Mouse (Mus musculus) lung, embryonic 16.5 days (tissue): ENCODE measurements at regions not wholly inside any gene's neighbourhood (a gene's known extent, or its start where the extent isn't known, plus 50 kb on each side); places are given as distances from the start of the nearest gene placed in this dataset.

Experiments
- ATAC-seq: fragments of 200-750 bp; cut with Nextera tagmentation; 2 replicates; pipeline ENCODE4 v1.8.0; 2017; ENCODE audit warnings: low read depth, mild to moderate bottlenecking, moderate library complexity
- H3K27ac ChIP-seq: fragments of 300-500 bp; sonication (generic); 2 replicates; pipeline ENCODE4 v1.5.1; 2014; ENCODE audit warnings: mild to moderate bottlenecking, control low read depth, low read length
- H3K27me3 ChIP-seq: fragments of 300-500 bp; sonication (generic); 2 replicates; pipeline ENCODE4 v1.6.1; 2014; ENCODE audit warnings: low read depth, low read length, mixed read lengths; ENCODE audit not compliant: control insufficient read depth, insufficient read depth
- H3K36me3 ChIP-seq: fragments of 300-500 bp; sonication (generic); 2 replicates; pipeline ENCODE4 v1.6.1; 2014; ENCODE audit warnings: low read length; ENCODE audit not compliant: control insufficient read depth, insufficient read depth
- H3K4me1 ChIP-seq: fragments of 300-500 bp; sonication (generic); replicated peaks from 2 replicates; pipeline ENCODE4 v1.6.1; 2014; ENCODE audit warnings: low read length, mixed read lengths; ENCODE audit not compliant: control insufficient read depth, insufficient read depth
- H3K4me2 ChIP-seq: fragments of 300-500 bp; sonication (generic); 2 replicates; pipeline ENCODE4 v1.6.1; 2014; ENCODE audit warnings: low read depth, low read length, control low read depth
- H3K4me3 ChIP-seq: fragments of 300-500 bp; sonication (generic); 2 replicates; pipeline ENCODE4 v1.5.1; 2014; ENCODE audit warnings: mild to moderate bottlenecking, low read length, control low read depth
- H3K9ac ChIP-seq: fragments of 300-500 bp; sonication (generic); 2 replicates; pipeline ENCODE4 v1.6.1; 2014; ENCODE audit warnings: low read length, control low read depth
- H3K9me3 ChIP-seq: fragments of 300-500 bp; sonication (generic); 2 replicates; pipeline ENCODE4 v1.6.1; 2016; ENCODE audit warnings: low read length; ENCODE audit not compliant: control insufficient read depth
- WGBS: fragments of 180-500 bp; shearing (Covaris S2); extraction: QIAGEN DNeasy Blood & Tissue Kit; methylation state at CpG from one replicate; pipeline ENCODE4 v1.1.7; 2014; 5-methylcytosine and 5-hydroxymethylcytosine counted together

GRCm38 (mm10) chr1:35109801-35110200, 260.0 kb downstream of the Plekhb2 start:
- Histone ChIP-seq H3K9ac (no peak overlapping the region), H3K27me3 (no peaks in the 10 kb centered on the region), H3K4me1 (no peaks in the 10 kb centered on the region), H3K9me3 (no peaks in the 10 kb centered on the region), H3K27ac (no peak overlapping the region), H3K36me3 (no peaks in the 10 kb centered on the region), H3K4me3 (no peak overlapping the region), H3K4me2 (no peak overlapping the region)
- no peak for ATAC-seq
- WGBS: 68% methylated on average over 1 of the region's 1 CpGs

DNA sequence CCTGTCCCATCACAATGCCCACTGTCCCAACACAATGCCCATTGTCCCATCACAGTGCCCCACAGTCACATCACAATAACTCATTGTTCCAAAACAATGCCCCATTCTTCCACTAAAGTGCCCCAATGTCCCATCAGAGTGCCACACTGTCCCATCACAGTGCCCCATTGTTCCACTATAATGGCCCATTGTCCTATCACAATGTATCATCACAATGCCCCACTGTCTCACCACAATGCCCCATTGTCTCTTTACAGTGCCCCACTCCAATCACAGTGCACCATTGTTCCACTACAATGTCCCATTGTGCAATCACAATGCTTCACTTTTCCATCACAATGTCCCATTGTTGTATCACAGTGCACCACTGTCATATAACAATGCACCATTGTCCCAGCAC, 265.7 kb downstream of the Plekhb2 start:
- no peak overlapping the region for H3K4me2 ChIP-seq
- H3K4me3 ChIP-seq: no peak overlapping the region
- no peaks in the 10 kb centered on the region for H3K27me3 ChIP-seq
- H3K36me3 ChIP-seq: no peaks in the 10 kb centered on the region
- H3K9ac ChIP-seq: no peak overlapping the region
- H3K4me1 ChIP-seq: no peaks in the 10 kb centered on the region
- no peak overlapping the region for H3K27ac ChIP-seq
- ATAC-seq: no peak
- peaks cover 12% of the 10 kb centered on the region for H3K9me3 ChIP-seq

GRCm38 (mm10) chr1:35137907-35138306, 288.1 kb downstream of the Plekhb2 start:
- Histone ChIP-seq H3K9me3 (no peaks in the 10 kb centered on the region), H3K4me2 (no peak overlapping the region), H3K27me3 (no peaks in the 10 kb centered on the region), H3K36me3 (no peaks in the 10 kb centered on the region), H3K9ac (no peak overlapping the region), H3K27ac (no peak overlapping the region), H3K4me3 (no peak overlapping the region), H3K4me1 (no peaks in the 10 kb centered on the region)
- 82% methylated on average over 3 of the region's 3 CpGs for WGBS
- no peak for ATAC-seq

- no peaks in the 10 kb centered on the region for H3K4me1 ChIP-seq
- no peak overlapping the region for H3K4me2 ChIP-seq
These were observed 299.3 kb downstream of the Plekhb2 start for GRCm38 (mm10) chr1:35149036-35149435.

GRCm38 (mm10) chr1:35162506-35162905, 312.7 kb downstream of the Plekhb2 start:
- no peak overlapping the region for H3K4me3 ChIP-seq
- no peak overlapping the region for H3K4me2 ChIP-seq
- H3K36me3 ChIP-seq: no peaks in the 10 kb centered on the region
- no peaks in the 10 kb centered on the region for H3K4me1 ChIP-seq
- ATAC-seq: no peak
- no peaks in the 10 kb centered on the region for H3K9me3 ChIP-seq
- no peaks in the 10 kb centered on the region for H3K27me3 ChIP-seq
- no peak overlapping the region for H3K27ac ChIP-seq
- H3K9ac ChIP-seq: no peak overlapping the region

More at GRCm38 (mm10) chr1:35149036-35149435, 299.3 kb downstream of the Plekhb2 start:
- no peaks in the 10 kb centered on the region for H3K27me3 ChIP-seq
- no peak for ATAC-seq
- no peaks in the 10 kb centered on the region for H3K9me3 ChIP-seq
- H3K27ac ChIP-seq: no peak overlapping the region
- no peaks in the 10 kb centered on the region for H3K36me3 ChIP-seq
- H3K9ac ChIP-seq: no peak overlapping the region
- H3K4me3 ChIP-seq: no peak overlapping the region

DNA sequence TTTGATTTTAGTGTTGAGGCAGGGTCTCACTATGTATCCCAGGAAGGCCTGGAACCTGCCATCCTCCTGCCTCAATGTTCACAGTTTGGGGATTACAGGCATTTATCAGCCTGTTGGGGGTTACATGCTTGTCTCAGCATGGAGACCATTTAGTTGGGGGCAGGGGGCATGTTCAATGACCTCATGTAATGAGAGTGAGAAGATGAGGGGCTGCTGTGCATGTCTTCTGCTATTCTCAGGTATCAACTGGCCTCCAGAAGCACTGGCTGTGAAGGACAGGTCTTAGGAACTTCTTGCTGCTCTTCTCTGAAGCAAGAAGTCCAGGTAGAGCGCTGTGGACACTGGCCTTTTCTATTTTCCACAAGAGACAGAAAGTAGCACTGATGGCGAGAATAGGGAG, 350.9 kb downstream of the Plekhb2 start:
- Histone ChIP-seq H3K36me3 (no peaks in the 10 kb centered on the region), H3K9ac (no peak overlapping the region), H3K27ac (no peak overlapping the region), H3K9me3 (no peaks in the 10 kb centered on the region; the same call in 1 of the 2 replicates), H3K4me2 (no peak overlapping the region), H3K4me1 (no peaks in the 10 kb centered on the region), H3K27me3 (no peaks in the 10 kb centered on the region), H3K4me3 (no peak overlapping the region)
- WGBS: 69% methylated on average over 2 of the region's 2 CpGs
- ATAC-seq: no peak

GRCm38 (mm10) chr1:35201083-35201879, 351.5 kb downstream of the Plekhb2 start:
- no peaks in the 10 kb centered on the region for H3K27me3 ChIP-seq
- peaks cover 3% of the 10 kb centered on the region for H3K9me3 ChIP-seq
- no peak overlapping the region for H3K27ac ChIP-seq
- no peak overlapping the region for H3K9ac ChIP-seq
- no peak overlapping the region for H3K4me2 ChIP-seq
- no peaks in the 10 kb centered on the region for H3K4me1 ChIP-seq
- 65% methylated on average over 7 of the region's 7 CpGs for WGBS
- ATAC-seq: no peak
- no peaks in the 10 kb centered on the region for H3K36me3 ChIP-seq
- no peak overlapping the region for H3K4me3 ChIP-seq

DNA sequence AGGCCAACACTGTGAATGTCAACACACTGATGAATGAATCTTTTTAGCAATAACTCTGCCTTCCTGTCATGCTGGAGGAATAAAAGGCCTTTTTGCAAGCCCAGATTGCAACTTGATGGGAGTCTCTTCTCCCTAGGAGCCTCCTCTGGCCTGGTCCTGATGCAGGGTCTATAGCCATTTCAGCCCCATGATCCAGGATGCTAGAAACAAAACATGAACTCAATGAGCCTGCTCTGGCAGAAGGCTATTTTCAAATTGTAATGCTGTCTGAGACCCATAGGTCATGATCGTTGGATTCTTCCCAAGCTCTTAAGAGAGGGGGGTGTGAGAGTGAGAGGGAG, 352.1 kb downstream of the Plekhb2 start:
- no peak overlapping the region for H3K4me3 ChIP-seq
- no peak for ATAC-seq
- H3K27ac ChIP-seq: no peak overlapping the region
- WGBS: 61% methylated on average over 1 of the region's 1 CpGs
- peaks cover 3% of the 10 kb centered on the region for H3K9me3 ChIP-seq
- no peaks in the 10 kb centered on the region for H3K36me3 ChIP-seq
- H3K4me2 ChIP-seq: no peak overlapping the region
- no peak overlapping the region for H3K9ac ChIP-seq
- H3K27me3 ChIP-seq: no peaks in the 10 kb centered on the region
- H3K4me1 ChIP-seq: no peaks in the 10 kb centered on the region

- Histone ChIP-seq H3K36me3 (no peaks in the 10 kb centered on the region), H3K9me3 (peaks cover 3% of the 10 kb centered on the region), H3K27ac (no peak overlapping the region), H3K9ac (no peak overlapping the region), H3K4me3 (no peak overlapping the region), H3K27me3 (no peaks in the 10 kb centered on the region), H3K4me1 (no peaks in the 10 kb centered on the region), H3K4me2 (no peak overlapping the region)
- WGBS: 71% methylated on average over 4 of the region's 4 CpGs
- no peak for ATAC-seq
These were observed 352.8 kb downstream of the Plekhb2 start for GRCm38 (mm10) chr1:35202551-35202950.
